Mouse (Mus musculus): ENCODE results near the gene Cryba4.

- TF ChIP-seq CTCF (IDR thresholded peaks at IDR 0.05; ENCODE audit: borderline replicate concordance, insufficient read depth, low read depth, low read length) (no peak), POLR2A (IDR thresholded peaks at IDR 0.05; ENCODE audit: borderline replicate concordance, insufficient read depth, low read length) (no peak)
These were observed 30.6 kb upstream of the Cryba4 start for GRCm38 (mm10) chr5:112282780-112283482.
